Mouse (Mus musculus) retina, postnatal 1 day (tissue): ENCODE measurements around the gene Cyp4f17.
"Not testable (repeated sequence)": the region's sequence is repeated elsewhere in the genome, so short reads cannot be mapped to it uniquely, and the experiment has no call there.

Experiments
- DNase-seq: peaks from one replicate; pipeline ENCODE4 v3.0.0-alpha.2; 2012

Gene Cyp4f17

GRCm38 (mm10) chr17:32505851-32506728 is at the start of gene Cyp4f17:
Gene Cyp4f17, plus strand, starts transcription at chr17:32506050.
- DNase-seq, result peak; percentile 75

GRCm38 (mm10) chr17:32468494-32468893 is 37.4 kb upstream of the Cyp4f17 start:
- DNase-seq, result no peak

GRCm38 (mm10) chr17:32470795-32471194 is 35.1 kb upstream of the Cyp4f17 start:
- no peak for DNase-seq

GRCm38 (mm10) chr17:32472176-32472575 is 33.7 kb upstream of the Cyp4f17 start:
- DNase-seq, result no peak

- no peak for DNase-seq
Measured at GRCm38 (mm10) chr17:32474954-32475560, 30.8 kb upstream of the Cyp4f17 start.

GRCm38 (mm10) chr17:32477204-32477603 is 28.6 kb upstream of the Cyp4f17 start:
- no peak for DNase-seq

- no peak for DNase-seq
Measured at GRCm38 (mm10) chr17:32478727-32479126, 27.1 kb upstream of the Cyp4f17 start.

GRCm38 (mm10) chr17:32479554-32480506 is 26.0 kb upstream of the Cyp4f17 start:
- DNase-seq, result peak; percentile 78

GRCm38 (mm10) chr17:32481766-32482165 is 24.1 kb upstream of the Cyp4f17 start:
- peak; percentile 11 for DNase-seq

- DNase-seq, result peak; percentile 78
Measured at GRCm38 (mm10) chr17:32483200-32483599, 22.6 kb upstream of the Cyp4f17 start.

- DNase-seq, result peak; percentile 81
Measured at GRCm38 (mm10) chr17:32492349-32492980, 13.4 kb upstream of the Cyp4f17 start.

GRCm38 (mm10) chr17:32494601-32495000 is 11.2 kb upstream of the Cyp4f17 start:
- DNase-seq, result peak; percentile 82

- DNase-seq, result not testable (repeated sequence)
Measured at GRCm38 (mm10) chr17:32500511-32500910, 5.3 kb upstream of the Cyp4f17 start.

GRCm38 (mm10) chr17:32501051-32501450 is 4.8 kb upstream of the Cyp4f17 start:
- no peak for DNase-seq

- DNase-seq, result no peak
Measured at GRCm38 (mm10) chr17:32503111-32503510, 2.7 kb upstream of the Cyp4f17 start.

GRCm38 (mm10) chr17:32506729-32507245 is 937 bp downstream of the Cyp4f17 start:
- no peak for DNase-seq

- DNase-seq, result no peak
Measured at GRCm38 (mm10) chr17:32516126-32516525, 10.3 kb downstream of the Cyp4f17 start.

- no peak for DNase-seq
Measured at GRCm38 (mm10) chr17:32521981-32522380, 16.1 kb downstream of the Cyp4f17 start.

- no peak for DNase-seq
Measured at GRCm38 (mm10) chr17:32522386-32522785, 16.5 kb downstream of the Cyp4f17 start.

- DNase-seq, result no peak
Measured at GRCm38 (mm10) chr17:32522816-32523215, 17.0 kb downstream of the Cyp4f17 start.

- DNase-seq, result no peak
Measured at GRCm38 (mm10) chr17:32523895-32524294, 18.0 kb downstream of the Cyp4f17 start.

- not testable (repeated sequence) for DNase-seq
Measured at GRCm38 (mm10) chr17:32526341-32526740, 20.5 kb downstream of the Cyp4f17 start.
